Mouse (Mus musculus): Measurements from ENCODE around the gene Tmem209. TPM values are rescaled to one million over a fixed set of nuclear protein-coding genes. Genes with fewer than 3 reads are reported as not detected.

Tmem209 gene
- polyA plus RNA-seq (2015; fragmentation: Nextera tagmentation; extraction: Ambion mirVana): 22.9 and 26.3 TPM in 2 replicates

GRCm38 (mm10) chr6:30509265-30510239, at the start of gene Tmem209, which contains the start of gene Ssmem1:
Tmem209 (minus strand) TSS chr6:30509783.
Ssmem1 (plus strand) TSS chr6:30509849.

GRCm38 (mm10) chr6:30541009-30541799, 31.6 kb upstream of the Tmem209 start, which contains the start of gene Cpa2:
Cpa2 (plus strand) TSS chr6:30541582.

Other genes with a start within 250 kb of the Tmem209 start
- 31.6 and 36.8 TPM in 2 replicates for gene Ube2h, start 205.2 kb downstream of the Tmem209 start, polyA plus RNA-seq (2015; fragmentation: Nextera tagmentation; extraction: Ambion mirVana)
- gene Zc3hc1, start 118.8 kb downstream of the Tmem209 start, polyA plus RNA-seq (2015; fragmentation: Nextera tagmentation; extraction: Ambion mirVana): 27.1 and 29.1 TPM in 2 replicates
- 6.5 and 7.0 TPM in 2 replicates for gene Klhdc10, start 107.9 kb downstream of the Tmem209 start, polyA plus RNA-seq (2015; fragmentation: Nextera tagmentation; extraction: Ambion mirVana)
- gene Ssmem1, start 66 bp upstream of the Tmem209 start, polyA plus RNA-seq (2015; fragmentation: Nextera tagmentation; extraction: Ambion mirVana): 0.26 TPM in 1 of 2 replicates, not detected in the other
- 5.7 and 16.5 TPM in 2 replicates for gene Cpa2, start 31.8 kb upstream of the Tmem209 start, polyA plus RNA-seq (2015; fragmentation: Nextera tagmentation; extraction: Ambion mirVana)
- 0.04 TPM in 1 of 2 replicates, not detected in the other for gene Cpa4, start 58.6 kb upstream of the Tmem209 start, polyA plus RNA-seq (2015; fragmentation: Nextera tagmentation; extraction: Ambion mirVana)
- gene Cpa5, start 101.2 kb upstream of the Tmem209 start, polyA plus RNA-seq (2015; fragmentation: Nextera tagmentation; extraction: Ambion mirVana): not detected in 2 replicates
- 5.4 and 22.8 TPM in 2 replicates for gene Cpa1, start 129.4 kb upstream of the Tmem209 start, polyA plus RNA-seq (2015; fragmentation: Nextera tagmentation; extraction: Ambion mirVana)
- 7.7 and 7.9 TPM in 2 replicates for gene Cep41, start 184.0 kb upstream of the Tmem209 start, polyA plus RNA-seq (2015; fragmentation: Nextera tagmentation; extraction: Ambion mirVana)
- gene Mest, start 213.8 kb upstream of the Tmem209 start, polyA plus RNA-seq (2015; fragmentation: Nextera tagmentation; extraction: Ambion mirVana): 118 and 147 TPM in 2 replicates